Mouse (Mus musculus) liver, embryonic 15.5 days (tissue): ENCODE results near the gene Tmem238. TPM values are rescaled to one million over a fixed set of nuclear protein-coding genes. Genes with fewer than 3 reads are reported as not detected.
"Not testable (repeated sequence)": the region's sequence is repeated elsewhere in the genome, so short reads cannot be mapped to it uniquely, and the experiment has no call there.

ENCODE experiments used
- ATAC-seq: fragments of 200-750 bp; cut with Nextera tagmentation; 2 replicates; pipeline ENCODE4 v1.8.0; 2017; ENCODE audit warnings: moderate number of reproducible peaks, mild to moderate bottlenecking, moderate library complexity; ENCODE audit not compliant: insufficient read depth
- H3K27ac ChIP-seq: fragments of 300-500 bp; sonication (generic); replicated peaks from 2 replicates; pipeline ENCODE4 v1.5.1; 2015; ENCODE audit warnings: mild to moderate bottlenecking, inconsistent platforms
- H3K27me3 ChIP-seq: fragments of 300-500 bp; sonication (generic); 2 replicates; pipeline ENCODE4 v1.6.1; 2015; ENCODE audit warnings: mild to moderate bottlenecking, inconsistent platforms
- H3K36me3 ChIP-seq: fragments of 300-500 bp; sonication (generic); replicated peaks from 2 replicates; pipeline ENCODE4 v1.6.1; 2015; ENCODE audit warnings: moderate library complexity, mild to moderate bottlenecking, inconsistent platforms
- H3K4me1 ChIP-seq: fragments of 300-500 bp; sonication (generic); replicated peaks from 2 replicates; pipeline ENCODE4 v1.6.1; 2015; ENCODE audit warnings: inconsistent platforms
- H3K4me2 ChIP-seq: fragments of 300-500 bp; sonication (generic); 2 replicates; pipeline ENCODE4 v1.6.1; 2015; ENCODE audit warnings: moderate library complexity, mild to moderate bottlenecking, inconsistent platforms
- H3K4me3 ChIP-seq: fragments of 300-500 bp; sonication (generic); replicated peaks from 2 replicates; pipeline ENCODE4 v1.5.1; 2015; ENCODE audit warnings: mild to moderate bottlenecking, inconsistent platforms
- H3K9ac ChIP-seq: fragments of 300-500 bp; sonication (generic); 2 replicates; pipeline ENCODE4 v1.6.1; 2015; ENCODE audit warnings: moderate library complexity, mild to moderate bottlenecking, inconsistent platforms
- H3K9me3 ChIP-seq: fragments of 300-500 bp; sonication (generic); replicated peaks from 2 replicates; pipeline ENCODE4 v1.6.1; 2016; ENCODE audit warnings: inconsistent platforms
- WGBS: fragments of 180-500 bp; shearing (Covaris S2); methylation state at CpG from one replicate; pipeline ENCODE4 v1.1.7; 2015; ENCODE audit warnings: mixed read lengths; ENCODE audit not compliant: insufficient replicate concordance; 5-methylcytosine and 5-hydroxymethylcytosine counted together
- polyA plus RNA-seq: library from polyadenylated mRNA; unstranded; fragments of >200 nt; fragmentation: Nextera tagmentation; extraction: Ambion mirVana; gene quantifications from 2 replicates; pipeline ENCODE4 v1.2.1, GENCODE M21; 2015

Gene Tmem238
- polyA plus RNA-seq, 1 experiment from 2014 or later: 10.3 TPM

- Histone ChIP-seq H3K9ac (peak within 1 kb of the TSS; percentile 99), H3K27me3 (no peaks in the 10 kb centered on the region), H3K36me3 (peaks cover 36% of the 10 kb centered on the region), H3K4me1 (peaks cover 39% of the 10 kb centered on the region), H3K9me3 (no peaks in the 10 kb centered on the region), H3K4me2 (peak within 1 kb of the TSS; percentile 88), H3K4me3 (peak within 1 kb of the TSS; percentile 98), H3K27ac (peak within 1 kb of the TSS; percentile 95)
- ATAC-seq: peak; percentile 97
- WGBS: under 1% methylated on average over 62 of the region's 62 CpGs
Measured at GRCm38 (mm10) chr7:4812303-4813104, 23.0 kb upstream of the Tmem238 start, which contains the start of gene Ube2s. TSS of gene Ube2s (minus strand) at chr7:4812590.

DNA sequence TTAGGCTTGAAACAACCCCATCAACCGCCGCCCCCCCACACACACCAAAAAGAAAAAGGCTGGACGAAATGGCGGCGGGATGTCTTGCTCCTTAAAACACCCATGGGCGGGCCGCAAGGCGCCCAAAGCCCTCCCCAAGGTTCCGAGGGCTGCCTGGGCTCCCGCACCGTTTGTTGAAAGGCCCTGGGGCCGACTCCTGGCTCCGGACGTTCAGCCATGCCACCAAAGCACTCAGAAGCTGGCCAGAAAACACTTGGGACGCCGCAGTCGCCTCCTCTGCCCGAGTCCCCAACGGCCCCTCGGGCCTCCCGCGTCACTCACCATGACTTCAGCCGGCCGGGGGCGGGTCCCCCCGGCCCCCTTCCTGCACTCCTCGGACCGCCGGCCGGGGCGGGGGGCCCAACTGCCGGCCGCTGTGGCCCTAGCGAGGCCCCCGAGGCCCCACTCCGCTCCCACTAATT, 22.4 kb upstream of the Tmem238 start:
- peak overlapping the region; percentile 95 for H3K27ac ChIP-seq
- peak overlapping the region; percentile 98 for H3K4me3 ChIP-seq
- ATAC-seq: peak; percentile 8
- peaks cover 43% of the 10 kb centered on the region for H3K36me3 ChIP-seq
- H3K4me1 ChIP-seq: peaks cover 45% of the 10 kb centered on the region
- under 1% methylated on average over 36 of the region's 36 CpGs for WGBS
- peak overlapping the region; percentile 99 for H3K9ac ChIP-seq
- no peaks in the 10 kb centered on the region for H3K27me3 ChIP-seq
- H3K4me2 ChIP-seq: peak overlapping the region; percentile 88
- H3K9me3 ChIP-seq: no peaks in the 10 kb centered on the region

GRCm38 (mm10) chr7:4811131-4811530, 21.7 kb upstream of the Tmem238 start:
- peak overlapping the region; percentile 99 for H3K9ac ChIP-seq
- H3K4me2 ChIP-seq: peak overlapping the region; percentile 88
- H3K27me3 ChIP-seq, H3K9me3 ChIP-seq, ATAC-seq: not testable (repeated sequence)
- peak overlapping the region; percentile 98 for H3K4me3 ChIP-seq
- H3K36me3 ChIP-seq: peaks cover 50% of the 10 kb centered on the region
- WGBS: 13% methylated on average over 10 of the region's 10 CpGs
- peak overlapping the region; percentile 95 for H3K27ac ChIP-seq
- H3K4me1 ChIP-seq: peaks cover 51% of the 10 kb centered on the region

DNA sequence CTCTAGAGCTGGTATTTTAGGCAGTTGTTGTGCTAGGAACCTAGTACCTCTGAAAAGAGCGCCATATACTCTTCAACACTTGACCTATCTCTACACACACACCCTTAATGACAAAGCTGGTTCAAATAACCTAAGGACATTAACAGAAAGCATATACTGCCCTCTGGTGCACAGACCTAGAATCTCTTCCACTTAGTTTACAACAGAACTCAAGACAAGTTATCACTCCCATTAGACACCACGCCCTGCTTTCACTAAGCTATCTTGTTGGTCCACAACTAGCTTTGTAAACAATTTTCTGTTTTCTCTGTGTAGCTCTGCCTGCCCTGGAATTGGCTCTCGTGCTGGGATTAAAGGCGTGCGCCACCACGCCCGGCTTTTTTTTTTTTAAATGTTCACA, 17.3 kb upstream of the Tmem238 start:
- peak; percentile 76 for ATAC-seq
- H3K4me2 ChIP-seq: peak overlapping the region; percentile 36
- H3K9ac ChIP-seq: 0 out of 2 replicates have a peak overlapping the region, but pooled peaks have one; percentile 30
- H3K27ac ChIP-seq: peak overlapping the region; percentile 86
- H3K4me3 ChIP-seq: 0 out of 2 replicates have a peak overlapping the region, but pooled peaks have one; percentile 10
- H3K36me3 ChIP-seq: peaks cover 87% of the 10 kb centered on the region
- WGBS: 43% methylated on average over 7 of the region's 7 CpGs
- no peaks in the 10 kb centered on the region for H3K27me3 ChIP-seq
- no peaks in the 10 kb centered on the region for H3K9me3 ChIP-seq
- peaks cover 47% of the 10 kb centered on the region for H3K4me1 ChIP-seq

DNA sequence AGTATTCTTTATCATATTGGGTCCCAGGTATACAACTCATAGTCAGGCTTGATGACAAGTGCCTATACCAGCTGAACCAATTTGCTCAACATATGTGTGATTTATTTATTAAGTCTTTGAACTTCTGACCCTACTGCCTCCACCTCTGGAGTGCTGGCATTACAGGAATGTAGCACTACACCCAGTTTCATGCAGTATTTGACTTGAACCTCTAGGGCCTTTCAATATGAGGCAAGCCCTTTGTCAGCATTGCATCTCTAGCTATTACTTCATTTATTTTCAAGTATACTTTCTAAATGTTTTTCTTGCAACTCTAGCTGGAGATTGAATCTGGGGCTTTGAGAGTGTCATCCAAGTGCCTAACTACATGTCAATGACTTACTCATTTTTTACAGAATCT, 12.8 kb upstream of the Tmem238 start:
- peaks cover 60% of the 10 kb centered on the region for H3K36me3 ChIP-seq
- no peaks in the 10 kb centered on the region for H3K27me3 ChIP-seq
- no peak overlapping the region for H3K27ac ChIP-seq
- ATAC-seq: no peak
- no peak overlapping the region for H3K4me3 ChIP-seq
- H3K9me3 ChIP-seq: no peaks in the 10 kb centered on the region
- no peak overlapping the region for H3K9ac ChIP-seq
- H3K4me1 ChIP-seq: peaks cover 12% of the 10 kb centered on the region
- H3K4me2 ChIP-seq: no peak overlapping the region

DNA sequence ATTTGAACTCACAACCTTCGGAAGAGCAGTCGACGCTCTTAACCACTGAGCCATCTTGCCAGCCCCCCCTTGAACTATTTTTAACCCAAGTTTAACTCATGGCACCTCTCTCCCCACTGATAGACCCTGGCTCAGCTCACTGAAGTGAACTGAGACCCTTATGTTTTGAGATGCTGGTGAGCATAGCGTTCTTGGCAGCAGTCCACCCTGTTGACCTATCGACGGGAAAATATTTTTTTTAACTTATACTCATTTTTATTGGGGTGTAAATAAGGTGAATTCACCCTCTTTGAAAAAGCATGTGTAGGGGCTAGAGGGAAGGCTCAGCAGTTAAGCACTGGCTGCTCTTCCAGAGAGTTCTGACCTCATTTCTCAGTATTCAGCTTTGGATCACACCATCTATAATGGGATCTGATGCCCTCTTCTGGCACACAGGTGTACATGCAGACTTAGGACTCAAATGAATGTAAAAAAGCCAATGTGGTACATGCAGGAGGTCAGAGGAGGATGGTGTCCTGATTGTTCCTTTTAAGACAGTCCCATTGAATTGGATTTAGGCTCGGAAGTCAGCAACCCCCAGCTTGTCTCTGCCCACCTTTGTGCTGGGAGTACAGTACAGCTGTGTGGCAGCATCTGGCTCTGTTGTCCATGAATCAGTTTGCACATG, 6.4 kb upstream of the Tmem238 start:
- 0 out of 2 replicates have a peak overlapping the region, but pooled peaks have one; percentile 45 for H3K27ac ChIP-seq
- no peaks in the 10 kb centered on the region for H3K9me3 ChIP-seq
- no peak for ATAC-seq
- no peak overlapping the region for H3K4me2 ChIP-seq
- peaks cover 46% of the 10 kb centered on the region for H3K36me3 ChIP-seq
- no peaks in the 10 kb centered on the region for H3K27me3 ChIP-seq
- WGBS: 66% methylated on average over 7 of the region's 7 CpGs
- no peak overlapping the region for H3K9ac ChIP-seq
- H3K4me3 ChIP-seq: no peak overlapping the region
- H3K4me1 ChIP-seq: peaks cover 30% of the 10 kb centered on the region

DNA sequence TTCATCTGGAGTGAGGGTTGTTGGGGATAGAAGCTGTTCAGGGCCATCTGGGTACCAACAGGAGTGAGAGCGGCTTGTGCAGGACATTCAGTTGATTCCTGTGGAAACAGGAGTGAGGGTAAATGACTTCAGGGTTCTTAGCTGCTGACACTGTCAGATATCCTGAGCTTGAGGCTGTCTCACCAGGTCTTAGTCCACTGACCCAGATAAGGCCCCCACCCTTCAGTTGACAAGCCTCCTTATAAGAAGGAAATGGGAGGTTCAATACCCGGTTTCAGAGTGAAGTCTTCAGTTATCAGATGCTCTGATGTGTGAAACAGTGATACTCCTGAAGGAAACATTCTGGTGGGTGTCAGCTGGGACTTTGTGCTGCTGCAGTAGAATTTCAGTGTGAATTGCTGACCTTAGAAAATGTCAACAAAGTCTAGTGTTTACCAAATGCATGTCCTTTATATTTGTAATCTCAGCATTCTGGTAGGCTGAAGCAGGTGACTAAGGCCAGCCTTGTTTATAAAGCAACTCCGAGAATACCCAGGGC, 5.2 kb upstream of the Tmem238 start:
- peak overlapping the region; percentile 95 for H3K27ac ChIP-seq
- H3K9ac ChIP-seq: peak overlapping the region; percentile 95
- ATAC-seq: no peak
- peaks cover 46% of the 10 kb centered on the region for H3K36me3 ChIP-seq
- H3K4me2 ChIP-seq: peak overlapping the region; percentile 79
- H3K27me3 ChIP-seq: no peaks in the 10 kb centered on the region
- H3K9me3 ChIP-seq: no peaks in the 10 kb centered on the region
- peak overlapping the region; percentile 96 for H3K4me3 ChIP-seq
- WGBS: 46% methylated on average over 3 of the region's 3 CpGs
- H3K4me1 ChIP-seq: peaks cover 36% of the 10 kb centered on the region

GRCm38 (mm10) chr7:4793674-4794073, 4.2 kb upstream of the Tmem238 start:
- peak overlapping the region; percentile 95 for H3K9ac ChIP-seq
- no peaks in the 10 kb centered on the region for H3K27me3 ChIP-seq
- ATAC-seq: no peak
- peaks cover 45% of the 10 kb centered on the region for H3K4me1 ChIP-seq
- peak overlapping the region; percentile 95 for H3K27ac ChIP-seq
- H3K36me3 ChIP-seq: peaks cover 46% of the 10 kb centered on the region
- no peaks in the 10 kb centered on the region for H3K9me3 ChIP-seq
- WGBS: 22% methylated on average over 4 of the region's 4 CpGs
- H3K4me2 ChIP-seq: peak overlapping the region; percentile 79
- H3K4me3 ChIP-seq: peak overlapping the region; percentile 96

DNA sequence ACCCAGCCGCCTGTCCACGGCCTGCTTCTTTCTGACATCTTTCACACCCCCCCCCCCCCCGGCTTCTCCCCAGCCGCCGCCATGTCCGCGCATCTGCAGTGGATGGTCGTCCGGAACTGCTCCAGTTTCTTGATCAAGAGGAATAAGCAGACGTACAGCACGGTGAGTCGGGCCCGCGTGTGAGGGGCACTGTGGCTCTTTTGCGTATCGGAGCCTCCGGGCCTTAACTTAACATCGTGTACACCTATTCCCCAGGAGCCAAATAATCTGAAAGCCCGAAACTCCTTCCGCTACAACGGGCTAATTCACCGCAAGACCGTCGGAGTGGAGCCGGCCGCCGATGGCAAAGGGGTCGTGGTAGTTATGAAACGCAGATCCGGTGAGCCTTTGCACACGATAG, 3.8 kb upstream of the Tmem238 start:
- H3K9me3 ChIP-seq, H3K27me3 ChIP-seq: not testable (repeated sequence)
- Histone ChIP-seq H3K4me1 (peaks cover 49% of the 10 kb centered on the region), H3K9ac (peak overlapping the region; percentile 95), H3K4me3 (peak overlapping the region; percentile 96), H3K4me2 (peak overlapping the region; percentile 79), H3K27ac (peak overlapping the region; percentile 95), H3K36me3 (peaks cover 46% of the 10 kb centered on the region)
- ATAC-seq: peak; percentile 6
- WGBS: under 1% methylated on average over 31 of the region's 31 CpGs

- H3K4me1 ChIP-seq: peaks cover 56% of the 10 kb centered on the region
- peak within 1 kb of the TSS; percentile 96 for H3K4me3 ChIP-seq
- H3K4me2 ChIP-seq: peak within 1 kb of the TSS; percentile 79
- peak; percentile 83 for ATAC-seq
- 1% methylated on average over 54 of the region's 54 CpGs for WGBS
- peak within 1 kb of the TSS; percentile 95 for H3K9ac ChIP-seq
- peaks cover 43% of the 10 kb centered on the region for H3K36me3 ChIP-seq
- H3K27ac ChIP-seq: peak within 1 kb of the TSS; percentile 95
- H3K9me3 ChIP-seq: no peaks in the 10 kb centered on the region
- H3K27me3 ChIP-seq: no peaks in the 10 kb centered on the region
Measured at GRCm38 (mm10) chr7:4792278-4793212, 3.1 kb upstream of the Tmem238 start, which contains the start of gene Rpl28. TSS of gene Rpl28 (plus strand) at chr7:4792874.
